Mouse (Mus musculus) lung, adult 2 months (tissue): ENCODE measurements around the gene Ina.

Experiments used
- CTCF ChIP-seq: fragments of 200-500 bp; IDR thresholded peaks from 2 replicates; pipeline ENCODE4 v1.5.1; 2011; ENCODE audit warnings: mild to moderate bottlenecking, low read length, control low read depth; ENCODE audit not compliant: insufficient read depth
- POLR2A ChIP-seq: fragments of 200-500 bp; IDR thresholded peaks from 2 replicates; pipeline ENCODE4 v1.6.1; 2011; ENCODE audit warnings: low read depth, mild to moderate bottlenecking, control low read depth, low read length, borderline replicate concordance; ENCODE audit errors: extremely low read depth

DNA sequence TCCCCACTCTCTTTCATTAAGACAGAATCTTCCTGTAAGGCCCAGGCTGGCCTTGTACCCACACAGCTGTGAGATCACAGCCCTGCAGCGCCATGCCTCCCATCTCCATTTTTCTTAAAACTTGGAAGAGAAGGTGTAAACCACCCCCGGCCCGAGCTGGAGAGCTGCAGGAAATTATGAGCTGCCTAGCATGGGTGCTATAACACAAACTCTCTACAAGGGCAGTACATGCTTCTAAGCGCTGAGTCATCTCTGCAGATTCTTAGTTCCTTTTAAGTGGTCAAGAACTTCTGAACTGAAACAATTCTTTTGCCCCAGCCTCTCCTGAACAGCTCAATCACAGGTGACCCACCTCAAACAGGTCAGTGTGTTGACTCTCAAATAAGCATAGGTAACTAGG, 20.4 kb downstream of the Ina start:
- TF ChIP-seq CTCF = no peak
- no peak for TF ChIP-seq POLR2A
